Mouse (Mus musculus) thymus, adult 2 months (tissue): ENCODE data around the gene Cwc25.
"Not testable (repeated sequence)": the region's sequence is repeated elsewhere in the genome, so short reads cannot be mapped to it uniquely, and the experiment has no call there.

Source experiments
- CTCF ChIP-seq: fragments of 200-500 bp; IDR thresholded peaks from 2 replicates; pipeline ENCODE4 v1.5.1; 2012; ENCODE audit warnings: mild to moderate bottlenecking, control low read depth, low read length, moderate library complexity, borderline replicate concordance; ENCODE audit not compliant: control insufficient read depth, poor library complexity, insufficient read depth; ENCODE audit errors: extremely low read depth
- POLR2A ChIP-seq: fragments of 200-500 bp; IDR thresholded peaks from 2 replicates; pipeline ENCODE4 v1.6.1; 2012; ENCODE audit warnings: mild to moderate bottlenecking, low read length, control low read depth, moderate library complexity; ENCODE audit not compliant: control insufficient read depth, poor library complexity, insufficient read depth; ENCODE audit errors: extremely low read depth

DNA sequence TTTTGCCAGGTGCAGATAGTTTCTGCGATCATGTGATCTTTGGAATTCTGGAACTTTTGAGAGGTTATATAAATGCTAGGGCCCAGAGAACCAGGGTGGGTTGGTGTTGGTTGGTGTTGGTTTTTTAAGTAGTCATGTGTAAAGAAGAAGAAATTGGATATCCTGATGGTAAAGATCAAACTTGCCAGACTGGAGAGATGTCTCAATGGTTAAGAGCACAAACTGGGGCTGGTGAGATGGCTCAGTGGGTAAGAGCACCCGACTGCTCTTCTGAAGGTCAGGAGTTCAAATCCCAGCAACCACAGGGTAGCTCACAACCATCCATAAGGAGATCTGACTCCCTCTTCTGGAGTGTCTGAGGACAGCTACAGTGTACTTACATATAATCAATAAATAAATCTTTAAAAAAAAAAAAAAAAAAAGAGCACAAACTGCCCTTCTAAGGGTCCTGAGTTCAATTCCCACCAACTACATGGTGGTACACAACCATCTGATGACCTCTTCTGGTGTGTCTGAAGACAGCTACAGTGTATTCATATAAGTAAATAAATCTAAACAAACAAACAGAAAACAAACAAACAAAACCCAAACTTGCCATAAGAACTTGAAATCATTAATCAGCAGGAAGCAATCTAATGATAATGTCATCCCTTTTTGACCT lies 24.6 kb upstream of the Cwc25 start:
- not testable (repeated sequence) for TF ChIP-seq CTCF, POLR2A
